Mouse (Mus musculus) brain, embryonic 14.5 days (tissue): ENCODE measurements around the gene Klhl22.

Source experiments
- CTCF ChIP-seq: fragments of 200-500 bp; IDR thresholded peaks from 2 replicates; pipeline ENCODE4 v1.5.1; 2012; ENCODE audit warnings: inconsistent platforms, mild to moderate bottlenecking, moderate library complexity, borderline replicate concordance; ENCODE audit not compliant: insufficient read depth, insufficient read length; ENCODE audit errors: extremely low read depth
- POLR2A ChIP-seq: fragments of 200-500 bp; IDR thresholded peaks from 2 replicates; pipeline ENCODE4 v1.6.1; 2012; ENCODE audit warnings: mild to moderate bottlenecking, inconsistent platforms, borderline replicate concordance; ENCODE audit not compliant: poor library complexity, insufficient read depth, insufficient read length, severe bottlenecking; ENCODE audit errors: extremely low read depth

DNA sequence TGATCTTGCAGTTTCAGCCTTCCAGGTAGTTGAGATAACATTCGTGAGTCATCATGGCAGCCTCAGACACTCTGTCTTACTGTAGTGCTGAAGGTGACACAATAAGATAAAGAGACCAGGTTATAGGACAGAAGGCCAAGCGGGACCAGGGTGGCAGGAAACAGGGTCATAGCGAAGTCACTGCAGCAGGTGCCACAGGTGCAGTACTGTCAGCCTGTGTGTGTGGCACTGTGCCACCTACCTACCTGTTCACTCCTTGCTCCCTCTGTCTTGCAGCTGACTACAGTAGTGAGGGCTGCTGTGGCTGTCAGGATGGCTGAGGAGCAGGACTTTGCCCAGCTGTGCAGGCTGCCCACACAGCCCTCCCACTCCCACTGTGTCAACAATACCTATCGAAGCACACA is 4.7 kb downstream of the Klhl22 start:
- TF ChIP-seq CTCF (no peak), POLR2A (no peak)
